Mouse (Mus musculus) intestine, embryonic 14.5 days (tissue): ENCODE measurements around the gene Pmm2. TPM values are rescaled to one million over a fixed set of nuclear protein-coding genes. Genes with fewer than 3 reads are reported as not detected.

Experiments
- ATAC-seq: fragments of 200-750 bp; cut with Nextera tagmentation; replicated peaks from 2 replicates; pipeline ENCODE4 v1.8.0; 2017; ENCODE audit warnings: low read depth, moderate number of reproducible peaks, moderate TSS enrichment, moderate library complexity; ENCODE audit not compliant: low FRiP score, low TSS enrichment
- DNase-seq: peaks from one replicate; pipeline ENCODE4 v3.0.0-alpha.2; 2018; ENCODE audit warnings: low spot score
- H3K27ac ChIP-seq: fragments of 300-500 bp; sonication (generic); 2 replicates; pipeline ENCODE4 v1.5.1; 2014; ENCODE audit warnings: low read depth, mild to moderate bottlenecking, control low read depth
- H3K27me3 ChIP-seq: fragments of 300-500 bp; sonication (generic); replicated peaks from 2 replicates; pipeline ENCODE4 v1.6.1; 2014; ENCODE audit warnings: low read length, control low read depth; ENCODE audit not compliant: control insufficient read depth, insufficient read depth
- H3K36me3 ChIP-seq: fragments of 300-500 bp; sonication (generic); 2 replicates; pipeline ENCODE4 v1.6.1; 2014; ENCODE audit warnings: low read length, control low read depth; ENCODE audit not compliant: control insufficient read depth, insufficient read depth
- H3K4me1 ChIP-seq: fragments of 300-500 bp; sonication (generic); replicated peaks from 2 replicates; pipeline ENCODE4 v1.6.1; 2014; ENCODE audit warnings: low read length, control low read depth, mixed read lengths; ENCODE audit not compliant: control insufficient read depth, insufficient read depth
- H3K4me2 ChIP-seq: fragments of 300-500 bp; sonication (generic); 2 replicates; pipeline ENCODE4 v1.6.1; 2014; ENCODE audit warnings: low read length
- H3K4me3 ChIP-seq: fragments of 300-500 bp; sonication (generic); 2 replicates; pipeline ENCODE4 v1.5.1; 2014; ENCODE audit warnings: low read depth, low read length, control low read depth, mixed read lengths
- H3K9ac ChIP-seq: fragments of 300-500 bp; sonication (generic); 2 replicates; pipeline ENCODE4 v1.6.1; 2014; ENCODE audit warnings: mild to moderate bottlenecking, low read length
- H3K9me3 ChIP-seq: fragments of 300-500 bp; sonication (generic); 2 replicates; pipeline ENCODE4 v1.6.1; 2016; ENCODE audit warnings: low read length, control low read depth; ENCODE audit not compliant: control insufficient read depth
- WGBS: fragments of 180-500 bp; shearing (Covaris S2); extraction: QIAGEN DNeasy Blood & Tissue Kit; methylation state at CpG from one replicate; pipeline ENCODE4 v1.1.7; 2014; 5-methylcytosine and 5-hydroxymethylcytosine counted together
- polyA plus RNA-seq: library from polyadenylated mRNA; unstranded; fragments of >200 nt; fragmentation: Nextera tagmentation; extraction: Ambion mirVana; gene quantifications from 2 replicates; pipeline ENCODE4 v1.2.1, GENCODE M21; 2014

Gene Pmm2
- polyA plus RNA-seq, 1 experiment from 2014 or later, result 73.1 TPM

DNA sequence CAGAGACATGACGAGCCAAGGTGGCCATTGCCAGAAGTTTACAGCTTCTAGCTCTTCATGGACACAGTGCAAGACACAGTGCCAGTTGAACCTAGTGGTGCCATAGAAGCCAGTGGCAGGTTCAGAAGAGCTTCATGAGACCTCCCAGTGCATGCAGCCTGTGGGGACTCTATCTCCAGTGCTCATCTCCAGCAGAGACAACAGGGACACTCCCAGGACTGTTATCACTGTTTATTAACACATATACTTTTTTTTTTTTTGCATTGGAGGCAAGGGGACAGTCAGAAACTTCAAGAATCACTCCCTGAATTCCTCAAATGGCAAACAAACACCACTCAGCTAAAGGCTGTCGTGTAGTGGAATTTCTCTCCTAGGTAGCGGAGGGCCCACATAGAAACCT lies 24.0 kb upstream of the Pmm2 start:
- Histone ChIP-seq H3K9me3 (no peaks in the 10 kb centered on the region), H3K36me3 (peaks cover 18% of the 10 kb centered on the region), H3K27ac (no peak overlapping the region), H3K27me3 (no peaks in the 10 kb centered on the region), H3K4me1 (no peaks in the 10 kb centered on the region), H3K4me3 (no peak overlapping the region), H3K4me2 (no peak overlapping the region), H3K9ac (no peak overlapping the region)
- ATAC-seq (no peak), DNase-seq (no peak)
- WGBS, result 83% methylated on average over 3 of the region's 3 CpGs

DNA sequence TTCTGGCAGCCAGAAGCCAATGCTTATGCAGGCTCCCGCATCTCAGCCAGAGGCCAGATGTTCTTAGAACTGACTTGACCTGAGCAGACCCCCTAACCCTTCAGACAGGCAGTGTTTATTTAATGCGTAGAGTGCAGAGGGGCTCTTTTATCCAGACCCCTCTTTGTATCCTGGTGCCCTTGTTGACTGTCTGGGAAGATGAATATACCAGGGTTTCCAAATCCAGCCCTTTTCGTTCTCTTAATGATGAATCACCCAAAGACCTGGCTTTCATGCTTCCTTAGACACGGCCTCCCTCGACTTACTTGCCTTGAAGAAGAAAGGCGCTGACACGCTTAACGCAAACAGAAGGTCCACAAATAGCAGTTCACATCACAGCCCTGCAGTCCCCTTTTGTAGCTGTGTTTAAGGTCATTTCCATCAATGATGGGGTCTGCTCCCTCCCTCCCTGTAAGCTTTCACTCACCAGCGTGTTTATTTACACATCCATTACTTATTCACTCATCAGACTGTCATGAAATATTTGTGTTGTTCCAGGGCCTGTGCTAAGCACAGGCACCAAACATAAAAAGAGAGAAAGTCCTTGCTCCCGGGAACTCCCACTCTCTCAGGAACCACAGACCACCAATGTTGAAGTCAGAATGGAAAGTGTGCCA lies 17.7 kb upstream of the Pmm2 start:
- no peak for DNase-seq
- ATAC-seq, result no peak
- Histone ChIP-seq H3K4me3 (no peak overlapping the region), H3K27ac (peak overlapping the region; percentile 16; the same call in 1 of the 2 replicates), H3K9ac (no peak overlapping the region), H3K36me3 (0 out of 2 replicates have a peak, but pooled peaks cover 3% of the 10 kb centered on the region), H3K9me3 (no peaks in the 10 kb centered on the region), H3K27me3 (no peaks in the 10 kb centered on the region), H3K4me2 (no peak overlapping the region), H3K4me1 (peaks cover 13% of the 10 kb centered on the region)
- 20% methylated on average over 10 of the region's 10 CpGs for WGBS

DNA sequence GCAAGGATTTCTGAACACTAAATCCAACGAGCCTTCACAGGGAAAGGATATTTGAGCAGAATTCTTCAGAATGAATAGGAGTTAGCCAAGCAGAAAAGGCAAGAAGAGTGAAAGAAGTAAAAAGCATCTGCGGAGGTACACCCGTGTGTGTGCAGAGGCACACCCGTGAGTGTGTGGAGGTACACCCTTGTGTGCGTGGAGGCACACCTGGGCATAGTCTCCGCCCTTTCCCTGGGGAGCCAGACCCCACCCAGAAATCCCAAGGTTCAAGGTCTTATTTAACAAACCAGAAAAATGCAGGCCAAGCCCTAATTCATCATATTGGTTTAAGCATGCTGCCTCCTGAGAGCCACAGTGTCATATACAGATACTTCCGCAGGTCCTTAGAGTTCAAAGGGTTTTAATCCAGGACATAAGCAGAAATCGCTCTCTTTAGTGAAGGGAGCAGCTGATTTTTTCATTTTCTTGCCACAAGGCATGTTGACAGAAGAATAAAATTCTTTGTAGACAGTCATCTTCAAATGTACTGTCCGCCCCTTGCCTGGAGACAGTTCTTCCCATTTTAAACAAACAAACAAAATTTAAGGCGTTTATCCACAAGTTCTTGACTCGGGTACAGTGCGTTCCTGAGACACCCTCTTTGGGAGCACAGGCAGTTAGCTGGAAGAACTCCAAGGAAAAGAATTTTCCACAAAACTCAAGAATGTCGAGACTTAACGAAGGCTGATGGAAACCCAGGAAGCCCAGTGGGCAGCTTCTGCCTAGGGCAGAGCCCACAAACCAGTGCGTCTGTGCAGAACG lies 17.0 kb upstream of the Pmm2 start:
- H3K36me3 ChIP-seq, result 0 out of 2 replicates have a peak, but pooled peaks cover 3% of the 10 kb centered on the region
- no peak for DNase-seq

DNA sequence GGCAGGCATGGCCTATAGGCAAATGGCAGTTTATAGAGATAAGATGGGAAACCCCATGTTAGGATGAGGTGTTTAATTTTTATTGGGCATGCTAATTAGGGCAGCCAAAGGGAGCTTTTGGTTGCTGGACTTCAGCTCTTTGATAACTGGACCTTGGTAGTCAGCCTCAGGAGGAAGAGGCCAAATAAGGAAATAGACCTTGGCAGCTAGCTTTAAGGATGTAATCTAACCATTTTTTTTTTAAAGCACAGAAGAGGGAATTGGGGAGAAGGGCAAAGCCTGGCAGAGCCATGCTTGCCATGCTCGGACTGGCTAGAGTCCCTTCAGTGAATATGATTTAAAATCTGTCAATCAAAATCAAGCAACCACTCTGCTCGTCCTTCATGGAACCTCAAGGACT lies 7.1 kb upstream of the Pmm2 start:
- H3K9ac ChIP-seq, result no peak overlapping the region
- H3K4me3 ChIP-seq, result no peak overlapping the region
- H3K4me1 ChIP-seq, result no peaks in the 10 kb centered on the region
- H3K36me3 ChIP-seq, result peaks cover 24% of the 10 kb centered on the region
- no peaks in the 10 kb centered on the region for H3K27me3 ChIP-seq
- ATAC-seq, result no peak
- no peaks in the 10 kb centered on the region for H3K9me3 ChIP-seq
- no peak overlapping the region for H3K27ac ChIP-seq
- H3K4me2 ChIP-seq, result no peak overlapping the region
- no peak for DNase-seq
- 87% methylated on average over 2 of the region's 2 CpGs for WGBS

More for the DNA sequence above, 17.0 kb upstream of the Pmm2 start:
- H3K9me3 ChIP-seq, result no peaks in the 10 kb centered on the region
- H3K4me3 ChIP-seq, result no peak overlapping the region
- peak; percentile 51 for ATAC-seq
- H3K9ac ChIP-seq, result no peak overlapping the region
- no peak overlapping the region for H3K4me2 ChIP-seq
- 46% methylated on average over 16 of the region's 16 CpGs for WGBS
- H3K27me3 ChIP-seq, result no peaks in the 10 kb centered on the region
- H3K4me1 ChIP-seq, result peaks cover 13% of the 10 kb centered on the region
- peak overlapping the region; percentile 16; the same call in 1 of the 2 replicates for H3K27ac ChIP-seq

DNA sequence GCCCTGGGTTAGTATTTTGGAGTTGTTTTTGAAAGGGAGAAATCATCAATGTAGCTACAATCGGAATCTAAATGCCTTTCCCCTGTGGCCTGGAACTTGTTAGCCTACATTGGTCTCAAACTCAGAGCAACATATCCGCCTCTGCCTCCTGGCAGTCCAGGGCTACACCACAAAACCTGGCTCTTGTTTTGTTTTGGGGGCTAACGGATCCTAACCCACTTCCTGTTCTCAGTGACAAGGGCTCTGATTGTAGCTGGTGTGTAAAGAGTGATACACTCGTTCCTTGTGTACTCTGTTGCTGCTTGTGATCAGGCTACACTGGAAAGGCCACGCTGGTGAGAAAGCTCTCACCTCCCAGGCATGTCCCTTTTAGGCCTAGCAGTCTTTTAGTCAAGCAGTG lies 6.0 kb upstream of the Pmm2 start:
- Histone ChIP-seq H3K36me3 (peaks cover 29% of the 10 kb centered on the region), H3K4me2 (no peak overlapping the region), H3K4me1 (peaks cover 7% of the 10 kb centered on the region), H3K27me3 (no peaks in the 10 kb centered on the region), H3K9me3 (no peaks in the 10 kb centered on the region), H3K9ac (no peak overlapping the region), H3K27ac (no peak overlapping the region), H3K4me3 (no peak overlapping the region)
- DNase-seq (no peak), ATAC-seq (no peak)
- 87% methylated on average over 5 of the region's 5 CpGs for WGBS

DNA sequence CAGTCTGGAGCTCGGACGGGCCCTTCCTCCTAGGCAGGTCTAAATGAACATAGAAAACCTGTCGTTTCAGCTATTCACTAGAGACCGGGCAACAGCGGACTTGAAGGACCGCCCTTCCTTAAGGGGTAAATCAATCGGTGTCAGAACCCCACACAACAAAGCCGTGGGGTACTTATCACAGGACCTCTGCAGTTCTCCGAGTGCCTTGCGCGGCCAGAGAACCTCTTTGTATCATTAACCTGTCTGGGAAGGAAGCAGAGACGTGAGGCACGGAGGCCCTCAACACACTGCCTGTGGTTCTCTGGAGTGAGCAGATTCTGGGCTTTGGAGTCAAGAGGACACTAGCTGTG lies 632 bp upstream of the Pmm2 start:
- peak overlapping the region; percentile 92 for H3K4me3 ChIP-seq
- H3K36me3 ChIP-seq, result peaks cover 38% of the 10 kb centered on the region
- peak overlapping the region; percentile 87 for H3K4me2 ChIP-seq
- DNase-seq (no peak), ATAC-seq (peak; percentile 6)
- H3K27me3 ChIP-seq, result no peaks in the 10 kb centered on the region
- 0% methylated on average over 13 of the region's 13 CpGs for WGBS
- peaks cover 19% of the 10 kb centered on the region for H3K4me1 ChIP-seq
- peak overlapping the region; percentile 85 for H3K27ac ChIP-seq
- peak overlapping the region; percentile 89 for H3K9ac ChIP-seq
- H3K9me3 ChIP-seq, result no peaks in the 10 kb centered on the region

DNA sequence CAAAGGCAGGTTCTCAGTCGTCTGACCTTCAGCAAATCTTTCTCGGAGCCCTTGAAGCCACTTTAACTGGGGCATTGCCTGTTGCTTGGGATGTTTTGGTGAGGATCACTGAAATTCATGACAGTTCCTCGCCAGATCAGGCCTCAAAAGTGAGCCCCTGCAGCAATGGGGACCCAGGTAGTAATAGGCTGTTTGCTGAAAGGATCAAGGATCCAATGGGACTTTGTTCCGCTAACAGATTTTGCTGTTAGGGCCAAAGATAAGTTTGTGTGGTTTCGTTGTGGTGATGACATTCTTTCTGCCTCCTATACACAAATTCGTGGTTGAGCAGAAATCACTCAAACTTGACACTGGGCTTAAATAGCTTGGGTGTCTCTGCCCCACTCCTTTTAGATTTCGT lies 657 bp downstream of the Pmm2 start:
- peak overlapping the region; percentile 89 for H3K9ac ChIP-seq
- peaks cover 38% of the 10 kb centered on the region for H3K36me3 ChIP-seq
- no peaks in the 10 kb centered on the region for H3K9me3 ChIP-seq
- peak overlapping the region; percentile 85; the same call in 1 of the 2 replicates for H3K27ac ChIP-seq
- no peaks in the 10 kb centered on the region for H3K27me3 ChIP-seq
- peaks cover 19% of the 10 kb centered on the region for H3K4me1 ChIP-seq
- peak overlapping the region; percentile 87 for H3K4me2 ChIP-seq
- ATAC-seq (no peak), DNase-seq (no peak)
- H3K4me3 ChIP-seq, result peak overlapping the region; percentile 92
- WGBS, result 37% methylated on average over 7 of the region's 7 CpGs

DNA sequence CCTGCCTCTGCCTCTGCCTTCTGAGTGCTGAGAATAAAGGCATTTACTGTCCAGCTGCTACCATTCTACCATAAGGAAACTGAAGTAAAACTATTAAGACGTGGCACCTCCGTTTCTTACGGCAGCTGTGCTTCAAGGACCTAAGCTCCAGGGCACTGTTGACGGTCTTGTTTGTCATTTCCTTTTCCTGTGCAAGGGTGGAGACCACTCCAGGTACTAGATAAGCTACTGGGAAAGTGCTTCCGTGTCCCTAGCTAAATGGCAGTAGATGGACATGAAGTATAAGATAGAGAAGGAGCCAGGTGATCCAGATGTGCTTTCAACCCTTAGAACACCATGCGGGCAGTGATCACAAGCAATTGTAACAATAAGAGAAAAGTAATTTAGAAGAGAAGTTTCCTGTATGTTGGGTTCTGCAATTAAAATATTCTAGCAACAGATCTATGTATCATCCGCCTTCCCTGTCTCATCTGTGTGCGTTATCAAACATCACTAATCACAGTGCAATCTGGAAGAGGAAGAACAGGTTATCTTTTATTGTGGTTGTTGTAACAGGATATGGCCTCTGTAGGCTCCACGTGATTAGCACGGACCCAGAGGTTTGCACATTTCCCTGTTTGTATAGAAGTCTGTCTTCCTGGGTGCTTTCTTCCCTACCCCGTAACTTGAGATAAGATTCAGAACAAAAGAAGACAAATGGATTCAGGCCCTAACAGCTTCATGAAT lies 2.2 kb downstream of the Pmm2 start:
- WGBS, result 77% methylated on average over 11 of the region's 11 CpGs
- 0 out of 2 replicates have a peak overlapping the region, but pooled peaks have one; percentile 30 for H3K27ac ChIP-seq
- H3K9me3 ChIP-seq, result no peaks in the 10 kb centered on the region
- H3K9ac ChIP-seq, result no peak overlapping the region
- peaks cover 48% of the 10 kb centered on the region for H3K36me3 ChIP-seq
- no peak overlapping the region for H3K4me3 ChIP-seq
- H3K4me1 ChIP-seq, result peaks cover 19% of the 10 kb centered on the region
- H3K27me3 ChIP-seq, result no peaks in the 10 kb centered on the region
- no peak for ATAC-seq
- no peak for DNase-seq
- no peak overlapping the region for H3K4me2 ChIP-seq
